Mouse (Mus musculus): ENCODE data around the gene Ugt1a10. TPM values are rescaled to one million over a fixed set of nuclear protein-coding genes. Genes with fewer than 3 reads are reported as not detected.

Gene Ugt1a10
- total RNA-seq, 2 experiments from 2014 or later: not detected

DNA sequence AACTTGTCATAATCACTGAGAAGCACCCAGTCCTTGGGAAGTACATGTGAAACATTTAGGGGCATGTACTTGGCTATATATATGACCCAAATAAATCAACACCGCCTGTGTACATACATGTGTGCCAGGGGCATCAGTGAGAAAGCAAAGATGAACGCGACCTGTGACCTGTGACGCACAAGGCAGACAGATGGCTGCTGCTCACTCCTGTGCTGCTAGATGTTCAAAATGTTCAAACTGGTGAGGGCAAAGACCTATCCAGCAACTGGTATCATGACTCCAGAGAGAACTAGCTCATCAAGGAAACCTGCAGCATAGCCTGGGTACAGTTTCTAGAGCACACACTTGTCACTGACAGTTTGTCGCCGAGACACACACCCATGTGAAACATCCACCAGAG lies 212.3 kb downstream of the Ugt1a10 start:
- no peak for DNase-seq (ENCODE audit: low spot score in 2 of 2)

DNA sequence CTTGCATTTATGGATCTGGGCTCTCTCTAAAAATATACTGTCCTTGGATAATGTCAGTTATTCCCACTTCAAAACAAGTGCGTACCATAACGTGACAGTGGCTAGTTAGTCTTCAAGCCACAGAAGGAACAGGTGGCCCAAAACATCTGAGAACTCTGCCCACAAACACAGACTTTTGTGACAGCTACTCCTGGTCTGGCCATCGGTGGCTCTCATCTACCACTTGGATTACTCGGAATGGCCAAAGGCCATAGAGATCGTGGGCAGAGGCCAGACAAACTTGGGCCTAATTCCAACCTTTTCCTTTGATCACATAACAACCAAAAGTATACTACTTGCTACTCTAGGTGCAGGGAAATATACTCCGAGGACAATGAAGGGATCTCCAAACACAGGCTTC lies 212.9 kb downstream of the Ugt1a10 start:
- DNase-seq (ENCODE audit: low spot score in 2 of 2): no peak

Small RNA genes within 50 kb of the gene (microRNA-seq; reads per million reads assigned to microRNA genes)
- 0 reads per million in 2 experiments for gene Gm25198

Other genes with a start within 250 kb of the Ugt1a10 start
- 10 to 100 TPM; 96.9 to 97.1 TPM for gene Dgkd, start 202.1 kb upstream of the Ugt1a10 start, total RNA-seq (2021)
- gene Usp40, start 46.8 kb upstream of the Ugt1a10 start, total RNA-seq (2021): 10 to 100 TPM; 19.1 to 21.6 TPM
- not detected for gene Ugt1a9, start 15.4 kb downstream of the Ugt1a10 start, total RNA-seq (2021)
- not detected for gene Ugt1a8, start 32.4 kb downstream of the Ugt1a10 start, total RNA-seq (2021)
- gene Ugt1a7c, start 39.7 kb downstream of the Ugt1a10 start, total RNA-seq (2021): under 1 TPM; 0.21 to 0.44 TPM
- under 1 TPM in 1 of 2 experiments, not detected in 1; 0.30 TPM for gene Ugt1a6b, start 47.9 kb downstream of the Ugt1a10 start, total RNA-seq (2021)
- 1 to 10 TPM; 1.4 to 2.1 TPM for gene Ugt1a6a, start 79.4 kb downstream of the Ugt1a10 start, total RNA-seq (2021)
- gene Ugt1a5, start 110.6 kb downstream of the Ugt1a10 start, total RNA-seq (2021): not detected
- gene Ugt1a2, start 145.2 kb downstream of the Ugt1a10 start, total RNA-seq (2021): not detected
- 1 to 10 TPM; 1.2 TPM for gene Dnajb3, start 150.4 kb downstream of the Ugt1a10 start, total RNA-seq (2021)
- not detected for gene Ugt1a1, start 156.6 kb downstream of the Ugt1a10 start, total RNA-seq (2021)
- gene Mroh2a, start 171.6 kb downstream of the Ugt1a10 start, total RNA-seq (2021): under 1 TPM in 1 of 2 experiments, not detected in 1; 0.58 TPM
- gene Hjurp, start 222.2 kb downstream of the Ugt1a10 start, total RNA-seq (2021): 10 to 100 TPM; 46.6 to 48.6 TPM
- gene Trpm8, start 222.3 kb downstream of the Ugt1a10 start, total RNA-seq (2021): under 1 TPM; 0.26 to 0.30 TPM

Measured in left cerebral cortex, adult 18-20 months (tissue).